Mouse (Mus musculus): ENCODE measurements around the gene Fkbp11.

DNA sequence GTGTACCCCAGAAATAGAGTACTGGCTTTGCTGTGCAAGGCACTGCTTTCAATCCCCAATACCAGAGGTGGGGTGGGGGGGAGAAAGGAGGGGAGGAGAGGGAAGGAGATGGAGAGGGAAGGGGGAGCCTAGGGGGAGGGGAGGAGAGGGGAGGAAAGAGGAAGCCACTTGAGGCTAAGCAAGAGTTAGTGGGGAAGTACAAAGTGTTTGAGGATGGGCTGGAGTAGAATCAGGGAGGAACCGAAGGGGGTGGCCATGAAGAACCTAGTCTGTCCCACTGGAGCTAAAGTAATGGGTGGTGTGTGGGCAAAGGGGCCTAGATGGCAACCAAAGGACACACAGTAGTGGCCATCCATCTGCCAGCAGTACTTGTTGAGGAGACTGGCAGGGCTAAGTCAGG lies 44.3 kb downstream of the Fkbp11 start:
- no peak for TF ChIP-seq CTCF (IDR thresholded peaks at IDR 0.05; ENCODE audit: borderline replicate concordance, extremely low read depth, insufficient read depth, insufficient read length)
- TF ChIP-seq POLR2A (IDR thresholded peaks at IDR 0.05; ENCODE audit: borderline replicate concordance, extremely low read depth, insufficient read depth, insufficient read length, poor library complexity, severe bottlenecking), result no peak

Data from brain, embryonic 14.5 days (tissue).